Mouse (Mus musculus): ENCODE data around the gene Tubd1.

DNA sequence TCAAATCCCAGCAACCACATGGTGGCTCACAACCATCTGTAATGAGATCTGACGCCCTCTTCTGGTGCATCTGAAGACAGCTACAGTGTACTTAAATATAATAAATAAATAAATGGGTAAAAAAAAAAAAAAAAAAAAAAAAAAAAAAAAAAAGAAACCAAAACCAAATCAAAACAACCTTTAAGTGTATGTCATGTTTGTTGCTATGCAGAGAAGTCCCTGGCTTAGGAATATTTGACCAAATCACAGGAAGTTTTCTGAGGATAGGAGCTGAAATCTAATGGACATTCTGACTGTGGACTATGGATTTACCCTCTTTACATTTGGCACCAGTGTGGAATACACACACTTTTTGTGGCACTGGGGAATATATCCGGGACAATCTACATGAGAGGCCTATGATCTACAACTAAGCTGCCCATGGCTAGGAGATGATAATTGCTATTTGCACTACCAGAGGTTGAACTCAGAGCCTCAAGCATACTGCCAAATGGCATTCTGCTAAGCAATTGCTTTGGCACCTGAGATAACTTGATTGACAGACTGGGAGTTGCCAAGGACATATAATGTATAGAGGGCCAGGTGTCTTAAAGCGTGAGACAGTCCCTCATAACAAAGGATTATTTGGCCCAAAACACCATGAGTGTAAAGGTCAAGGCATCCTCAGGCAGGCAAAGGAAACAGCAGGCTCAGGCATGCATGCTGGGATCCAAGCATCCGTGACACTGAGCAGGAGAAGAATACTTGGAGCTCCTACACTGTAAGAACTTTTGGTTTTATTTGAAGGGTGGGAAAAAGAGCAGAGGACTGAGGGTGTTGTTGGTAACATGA, 54.8 kb downstream of the Tubd1 start:
- TF ChIP-seq CTCF (IDR thresholded peaks at IDR 0.05; ENCODE audit: low read depth, low read length) = no peak
- TF ChIP-seq POLR2A (IDR thresholded peaks at IDR 0.05; ENCODE audit: borderline replicate concordance, low read depth, low read length) = no peak

All from bone marrow macrophage, adult 2 months (primary cell).